Mouse (Mus musculus) layer of hippocampus, adult 18-20 months (tissue): ENCODE measurements around the gene Capn1. TPM values are rescaled to one million over a fixed set of nuclear protein-coding genes. Genes with fewer than 3 reads are reported as not detected.

Experiments used
- DNase-seq, 2 experiments: peaks; one replicate each; pipeline ENCODE4 v3.0.0; 2022; ENCODE audit warnings: low spot score in 2 of 2
- total RNA-seq, 2 experiments: library from RNA; stranded (reverse); gene quantifications; 2 replicates each; pipeline ENCODE4 v1.2.3; 2021

Gene Capn1
- total RNA-seq, 2 experiments from 2014 or later: 23.2 to 24.8 TPM

DNA sequence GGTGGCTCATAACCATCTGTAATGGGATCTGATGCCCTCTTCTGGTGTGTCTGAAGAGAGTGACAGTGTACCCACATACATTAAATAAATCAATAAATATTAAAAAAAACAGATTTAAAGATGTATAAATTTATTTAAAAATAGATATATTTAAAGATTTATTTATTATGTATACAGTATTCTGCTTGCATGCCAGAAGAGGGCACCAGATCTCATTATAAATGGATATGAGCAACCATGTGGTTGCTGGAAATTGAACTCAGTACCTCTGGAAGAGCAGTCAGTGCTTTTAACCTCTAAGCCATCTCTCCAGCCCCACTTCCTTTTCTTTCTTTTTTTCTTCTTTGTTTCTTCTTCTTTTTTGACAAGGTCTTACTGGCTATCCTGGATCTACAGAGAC, 24.3 kb upstream of the Capn1 start:
- DNase-seq: no peak

DNA sequence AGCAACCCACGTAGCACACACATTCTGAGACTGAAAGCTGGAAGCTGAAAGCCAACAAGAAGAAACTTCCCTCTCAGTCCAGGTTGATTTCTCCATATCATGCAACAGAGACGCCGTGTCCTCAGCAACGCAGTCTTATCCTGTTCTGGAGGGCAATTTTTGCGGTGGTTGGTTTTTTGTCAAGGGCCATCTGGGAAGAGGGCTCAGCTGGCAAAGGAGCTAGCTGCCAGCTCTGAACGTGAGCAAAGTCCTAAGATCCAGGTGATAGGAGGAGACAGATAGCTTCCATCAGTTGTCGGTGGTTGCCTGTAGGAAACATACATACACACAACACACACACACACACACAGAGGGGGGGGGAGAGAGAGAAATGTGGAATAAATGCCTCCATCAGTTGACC, 22.6 kb upstream of the Capn1 start:
- no peak for DNase-seq

DNA sequence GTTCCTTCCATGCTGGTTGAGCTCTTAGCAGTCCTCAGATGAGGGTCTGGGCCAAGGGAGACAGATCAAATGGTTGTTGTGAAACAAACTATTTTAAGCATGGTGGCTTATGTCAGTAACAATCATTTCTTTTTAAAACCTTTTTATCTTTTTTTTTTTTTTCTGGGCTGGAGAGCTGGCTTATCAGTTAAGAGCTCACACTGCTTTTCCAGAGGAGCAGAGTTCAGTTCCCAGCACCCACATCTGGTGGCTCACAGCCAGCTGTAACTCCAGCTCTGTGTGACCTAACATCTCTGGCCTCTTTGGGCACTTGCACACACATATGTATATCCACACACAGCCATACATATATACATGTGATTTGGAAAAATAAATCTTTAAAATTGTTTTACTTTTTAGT, 22.0 kb upstream of the Capn1 start:
- DNase-seq: no peak

DNA sequence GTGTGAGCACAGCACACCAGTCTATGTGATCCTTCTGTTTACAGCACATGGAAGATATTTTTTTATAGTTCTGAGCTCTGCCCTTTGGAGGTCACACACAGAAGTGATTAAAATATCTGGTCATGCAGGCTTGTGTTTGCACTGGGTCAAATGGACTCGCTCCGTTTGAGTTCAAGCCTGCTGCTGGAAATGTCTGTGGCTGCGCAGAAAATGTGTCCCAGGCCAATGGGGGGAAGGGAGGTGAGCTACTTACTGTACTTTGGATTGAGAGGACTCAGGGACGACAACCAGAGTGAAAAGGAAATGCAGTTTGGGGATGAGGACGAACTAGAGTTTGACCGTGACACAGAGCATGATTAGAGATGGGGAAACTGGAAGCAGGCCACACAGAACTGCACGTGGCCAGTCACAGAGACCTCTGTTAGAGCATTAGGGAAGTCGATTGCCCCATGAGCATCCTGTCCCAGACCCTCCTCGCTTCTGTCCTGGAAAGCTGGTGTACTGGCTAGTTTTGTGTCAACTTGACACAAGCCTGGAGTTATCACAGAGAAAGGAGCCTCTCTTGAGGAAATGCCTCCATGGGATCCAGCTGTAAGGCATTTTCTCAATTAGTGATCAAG, 20.4 kb upstream of the Capn1 start:
- DNase-seq: no peak

DNA sequence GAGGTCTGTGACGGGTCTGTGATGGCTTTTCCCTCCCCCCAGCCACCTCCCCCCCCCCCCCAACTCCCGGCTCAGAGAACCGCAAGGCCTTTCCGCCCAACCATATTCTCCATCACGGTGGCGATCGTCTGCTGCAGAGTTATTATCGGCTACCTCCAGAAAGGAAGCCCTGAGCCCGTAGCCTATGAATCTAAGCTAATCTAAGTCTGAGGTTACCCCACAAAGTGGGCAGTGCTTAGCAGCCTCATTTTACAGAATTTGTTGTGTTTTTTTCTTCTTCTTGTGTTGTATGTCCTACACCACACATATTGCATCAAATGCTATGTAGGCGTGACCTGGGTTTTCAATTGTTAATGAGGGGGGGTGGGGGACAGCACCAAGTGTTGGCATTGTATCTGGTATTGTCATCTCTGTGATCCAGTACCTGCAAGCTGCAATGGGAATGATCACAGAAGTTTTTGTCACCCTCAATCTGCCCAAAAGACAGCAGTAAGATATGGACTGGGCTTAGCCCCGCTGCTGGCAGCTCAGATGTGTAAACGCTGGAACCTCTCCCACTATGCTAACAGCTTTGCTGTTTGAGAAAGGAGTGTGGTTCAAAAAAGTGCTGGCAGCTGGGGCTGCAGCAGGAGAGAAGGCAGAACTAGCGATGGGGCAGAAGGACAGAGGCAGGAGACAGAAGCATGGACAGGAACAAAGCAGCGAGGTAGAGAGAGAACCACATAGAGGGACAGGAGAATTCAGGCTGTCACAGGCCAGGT, 15.0 kb upstream of the Capn1 start:
- DNase-seq: no peak

DNA sequence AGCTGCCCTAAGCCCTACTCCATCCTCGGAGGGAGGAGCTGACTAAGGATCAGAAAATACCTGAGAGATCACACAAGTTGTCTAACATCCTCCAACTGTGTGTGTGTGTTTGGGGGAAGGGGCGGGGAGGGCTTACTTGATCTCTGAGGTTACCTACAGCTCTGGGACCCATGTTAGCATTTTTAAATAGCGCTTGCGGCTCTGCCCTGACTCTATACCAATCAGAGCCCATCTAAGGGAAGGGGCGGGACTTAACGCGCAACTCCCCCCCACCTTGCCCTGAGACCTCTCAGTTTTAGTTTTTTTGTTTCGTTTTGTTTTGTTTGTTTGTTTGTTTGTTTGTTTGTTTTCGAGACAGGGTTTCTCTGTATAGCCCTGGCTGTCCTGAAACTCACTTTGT, 13.7 kb upstream of the Capn1 start:
- DNase-seq: no peak

DNA sequence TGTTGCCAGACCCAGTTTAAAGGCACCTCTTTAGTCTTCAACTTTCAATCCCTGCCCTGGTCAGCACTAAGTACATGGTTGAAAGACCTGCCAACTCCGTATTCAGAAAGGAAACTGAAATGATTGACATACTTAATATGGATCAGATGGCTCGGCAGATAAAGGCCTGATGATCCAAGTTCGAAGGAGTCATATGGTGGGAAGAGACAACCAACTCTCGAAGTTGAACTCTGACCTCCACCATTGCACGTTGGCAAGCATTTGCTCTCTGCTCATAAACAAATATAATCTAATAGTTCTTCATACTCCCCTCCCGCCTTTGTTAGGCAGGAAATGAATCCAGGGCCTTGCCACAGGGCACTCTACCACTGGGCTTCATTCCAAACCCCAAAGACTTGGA, 13.3 kb upstream of the Capn1 start:
- no peak for DNase-seq

DNA sequence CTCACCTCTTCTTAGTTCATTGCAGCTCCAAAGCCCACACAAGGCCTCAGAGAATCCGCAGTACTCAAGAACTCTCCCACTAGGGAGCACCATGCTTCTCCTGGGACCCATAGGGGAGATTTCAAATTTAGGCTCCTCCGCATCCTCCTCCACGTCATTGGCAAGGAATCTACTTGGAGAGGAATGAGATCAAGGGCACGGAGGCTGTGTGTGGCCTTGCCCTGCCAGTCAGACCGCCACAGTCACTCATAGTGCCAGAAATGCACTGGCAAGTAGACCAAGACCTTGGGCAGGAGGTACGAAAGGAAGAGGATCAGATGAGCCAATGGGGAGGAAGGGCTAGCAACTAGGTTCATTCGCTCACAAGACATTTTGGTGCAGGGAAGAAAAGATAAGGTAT, 8.2 kb upstream of the Capn1 start:
- no peak for DNase-seq

DNA sequence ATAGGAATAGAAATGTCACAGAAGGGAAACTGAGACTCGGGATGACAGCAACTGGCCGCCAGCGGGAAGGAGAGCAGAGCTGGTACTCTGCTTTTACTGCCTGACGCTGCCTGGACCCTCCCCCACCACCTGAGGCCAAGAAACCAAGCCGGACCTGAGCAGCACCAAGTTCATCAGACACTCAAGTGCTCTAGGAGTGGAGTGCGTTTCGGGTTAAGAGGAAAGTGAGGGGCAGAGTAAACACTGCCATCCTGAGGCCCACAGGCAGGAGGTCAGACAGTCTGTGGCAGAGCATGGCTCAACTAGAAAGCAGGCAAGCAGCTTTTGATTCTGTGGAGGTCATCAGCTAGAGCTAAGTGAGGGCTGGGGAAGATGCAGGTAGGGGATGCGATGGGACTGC, 7.4 kb upstream of the Capn1 start:
- DNase-seq: no peak

DNA sequence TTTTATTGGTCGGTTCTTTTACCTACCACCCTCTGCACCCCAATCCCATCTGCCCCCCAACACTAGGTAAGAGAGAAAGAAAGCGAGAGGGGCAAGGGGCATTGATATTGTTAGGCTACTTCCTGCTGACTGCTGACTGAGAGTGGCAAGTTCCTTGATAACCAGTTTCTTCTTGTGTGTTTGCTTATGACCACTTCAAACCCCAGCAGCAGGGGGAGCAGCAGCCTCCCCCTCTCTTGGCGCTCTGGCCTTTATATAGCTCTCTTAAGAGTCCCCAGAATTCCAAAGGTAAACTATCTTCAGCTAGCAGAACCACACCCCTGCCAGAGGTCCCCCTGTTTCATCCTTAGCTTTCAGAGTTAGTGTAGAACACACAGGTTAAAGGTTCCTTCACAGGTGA, 4.6 kb upstream of the Capn1 start:
- DNase-seq: no peak

DNA sequence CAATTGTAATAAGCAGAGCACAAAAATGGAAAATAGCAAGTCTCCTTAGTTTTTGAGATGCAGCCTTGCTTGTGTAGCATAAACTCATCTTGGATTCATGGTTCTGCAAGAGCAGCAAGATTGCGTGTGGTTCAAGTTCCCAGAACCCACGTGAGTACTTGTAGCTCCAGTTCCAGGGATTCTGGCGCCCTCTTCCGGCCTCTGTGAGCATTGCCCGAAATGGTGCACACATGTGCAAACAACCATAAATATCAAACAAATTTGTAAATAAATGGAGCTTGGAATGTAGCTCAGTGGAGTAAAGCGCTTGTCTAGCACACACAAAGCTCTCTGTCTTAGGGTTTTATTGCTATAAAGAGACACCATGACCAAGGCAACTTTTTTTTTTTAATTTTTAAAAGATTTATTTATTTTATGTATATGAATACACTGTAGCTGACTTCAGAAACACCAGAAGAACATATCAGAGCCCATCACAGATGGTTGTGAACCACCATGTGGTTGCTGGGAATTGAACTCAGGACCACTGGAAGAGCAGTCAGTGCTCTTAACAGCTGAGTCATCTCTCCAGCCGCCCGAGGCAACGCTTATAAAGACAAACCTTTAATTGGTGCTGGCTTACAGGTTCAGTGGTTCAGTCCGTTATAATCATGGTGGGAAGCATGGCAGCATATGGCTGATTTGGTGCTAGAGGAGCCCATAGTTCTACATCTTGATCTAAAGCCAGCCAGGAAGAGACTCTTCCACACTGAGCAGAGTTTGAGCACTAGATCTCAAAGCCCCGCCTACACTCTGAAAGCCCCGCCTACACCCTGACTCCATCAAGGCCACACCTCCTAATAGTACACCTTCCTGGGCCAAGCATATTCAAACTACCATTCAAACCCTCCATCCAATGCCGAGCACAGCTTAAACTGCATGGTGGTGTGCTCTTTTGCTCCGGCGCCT, 2.7 kb upstream of the Capn1 start:
- DNase-seq: peak; percentile 66 to 92

DNA sequence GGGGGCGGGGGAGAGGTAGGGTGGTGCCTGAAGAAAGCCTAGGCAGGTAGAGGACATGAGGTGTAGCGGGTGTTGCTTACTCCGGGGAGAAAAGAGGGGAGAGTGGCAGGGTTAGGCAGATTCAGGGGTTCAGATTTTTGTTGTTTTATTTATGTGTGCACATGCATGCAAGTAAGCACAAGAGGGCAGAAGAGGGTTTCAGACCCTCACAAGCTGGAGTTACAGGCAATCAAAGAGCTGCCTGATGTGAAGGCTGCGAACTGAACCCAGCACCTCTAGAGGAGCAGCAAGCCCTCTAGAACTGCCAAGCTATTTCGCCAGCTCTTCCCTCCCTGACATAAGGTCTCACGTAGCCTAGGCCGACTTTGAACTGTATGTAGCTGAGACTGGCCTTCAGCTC, 835 bp upstream of the Capn1 start:
- peak in 1 of 2 experiments; percentile 29 for DNase-seq

DNA sequence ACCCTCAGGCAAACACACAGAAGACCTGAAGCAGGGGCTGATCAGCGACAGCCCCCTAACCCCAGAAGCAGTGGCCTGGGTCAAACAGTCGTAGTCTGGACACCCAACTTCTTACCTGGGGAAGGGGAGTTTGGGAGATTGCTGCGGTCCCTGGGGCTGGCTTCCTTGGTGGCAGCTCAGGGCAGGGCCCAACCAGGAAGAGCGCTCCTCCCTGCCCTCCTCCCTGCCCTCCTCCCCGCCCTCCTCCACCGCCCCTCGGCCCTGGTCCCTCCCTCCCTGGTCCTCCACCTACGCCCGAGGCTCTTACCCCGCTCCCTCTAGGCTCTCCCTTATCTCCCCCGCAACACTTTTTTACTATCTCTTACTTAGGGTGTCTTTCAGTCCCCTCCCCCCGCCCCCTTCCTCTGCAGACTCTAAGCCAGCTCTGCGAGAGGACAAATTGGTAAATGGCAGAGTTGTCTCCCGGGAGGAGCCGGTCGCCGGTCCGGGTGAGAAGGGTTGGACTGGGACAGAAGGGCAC, 646 bp downstream of the Capn1 start:
- DNase-seq: no peak

DNA sequence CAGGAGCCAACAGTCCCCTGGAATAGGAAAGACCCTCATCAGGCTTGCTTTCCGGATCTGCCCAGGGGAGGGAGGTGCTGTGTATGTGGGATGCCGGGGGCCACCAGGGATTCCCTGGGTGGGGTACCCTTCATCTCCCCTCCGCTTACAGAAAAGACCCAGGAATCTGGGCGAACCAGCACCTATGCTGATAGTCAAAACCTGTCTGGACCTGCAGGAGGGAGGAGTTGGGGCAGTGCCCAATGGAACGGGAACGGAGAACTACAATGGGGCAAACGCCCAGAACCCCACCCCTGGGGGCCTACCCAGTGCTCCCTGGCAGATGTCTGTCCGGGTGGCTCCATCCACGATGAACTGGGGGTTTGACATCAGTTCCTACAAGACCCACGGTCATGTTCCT, 2.0 kb downstream of the Capn1 start:
- no peak for DNase-seq

DNA sequence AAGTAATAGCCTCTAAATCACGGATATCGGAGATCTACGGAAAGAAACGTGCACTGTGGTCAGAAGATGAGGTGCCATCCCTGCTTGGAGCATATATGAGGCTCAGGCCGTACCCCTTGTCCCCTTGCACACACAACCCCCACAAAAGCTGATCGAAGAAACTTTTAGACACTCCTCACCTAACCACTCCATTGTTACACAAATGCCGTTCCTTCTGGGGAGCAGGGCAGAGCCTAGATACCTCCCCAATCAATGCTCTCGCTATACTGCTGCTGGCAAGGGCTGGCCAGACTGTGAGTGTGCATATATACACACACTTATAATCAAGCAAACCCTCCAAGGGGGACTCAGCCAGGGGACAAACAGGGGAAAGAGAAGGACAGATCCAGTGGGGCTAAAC, 6.6 kb downstream of the Capn1 start:
- no peak for DNase-seq

DNA sequence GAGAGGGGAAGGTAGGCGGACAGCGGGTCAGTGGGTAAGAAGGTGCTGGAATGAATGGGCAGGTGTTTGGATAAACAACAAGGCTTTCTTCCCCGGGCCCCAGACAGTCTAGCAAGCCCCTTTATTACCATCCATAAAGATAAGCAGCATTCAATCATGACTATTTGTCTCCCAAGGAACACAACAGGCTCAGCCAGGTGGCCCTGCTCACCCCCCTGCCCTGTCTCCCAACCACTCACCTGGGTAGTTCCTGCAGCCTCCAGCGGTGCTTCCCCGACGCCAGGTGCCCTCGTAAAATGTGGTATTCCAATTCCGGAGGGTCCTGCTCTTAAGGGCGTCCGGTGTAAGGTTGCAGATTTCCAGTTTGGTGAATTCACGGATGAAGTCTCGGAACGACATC, 8.7 kb downstream of the Capn1 start:
- no peak for DNase-seq

DNA sequence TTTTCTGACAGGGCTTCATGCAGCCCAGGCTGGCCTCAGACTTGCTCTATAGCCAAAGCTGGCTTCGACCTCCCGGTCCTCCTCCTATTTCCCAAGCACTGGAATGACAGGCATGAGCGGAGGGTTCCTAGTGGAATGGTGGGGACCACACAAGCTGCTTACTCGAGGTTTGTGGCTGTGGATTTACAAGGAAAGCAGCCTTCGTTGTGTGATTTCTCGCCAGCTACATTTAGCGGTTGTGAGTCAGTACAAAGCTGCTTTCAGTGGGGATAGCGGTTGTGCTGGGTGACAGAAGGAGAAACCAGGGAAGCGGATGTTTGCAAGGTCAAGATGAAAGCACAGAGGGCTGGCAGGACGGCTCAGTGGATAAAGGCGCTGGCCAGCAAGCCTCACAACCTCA, 10.2 kb downstream of the Capn1 start:
- DNase-seq: no peak

DNA sequence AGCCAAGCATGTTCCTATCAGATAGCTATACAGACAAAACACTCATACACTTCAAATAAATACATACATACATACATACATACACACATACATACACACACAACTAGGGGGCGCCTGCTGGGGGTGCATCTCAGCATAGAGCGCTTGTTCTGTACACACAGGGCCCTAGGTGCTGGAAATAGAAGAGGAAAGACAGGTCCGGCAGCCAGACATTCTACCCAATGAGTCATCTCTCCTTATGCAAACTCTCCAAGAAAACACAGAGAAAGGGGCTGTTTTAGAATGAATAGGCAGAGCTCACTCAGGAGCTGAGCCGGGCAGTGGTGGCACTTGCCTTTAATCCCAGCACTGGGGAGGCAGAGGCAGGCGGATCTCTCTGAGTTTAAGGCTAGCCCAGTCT, 15.7 kb downstream of the Capn1 start:
- DNase-seq: no peak

DNA sequence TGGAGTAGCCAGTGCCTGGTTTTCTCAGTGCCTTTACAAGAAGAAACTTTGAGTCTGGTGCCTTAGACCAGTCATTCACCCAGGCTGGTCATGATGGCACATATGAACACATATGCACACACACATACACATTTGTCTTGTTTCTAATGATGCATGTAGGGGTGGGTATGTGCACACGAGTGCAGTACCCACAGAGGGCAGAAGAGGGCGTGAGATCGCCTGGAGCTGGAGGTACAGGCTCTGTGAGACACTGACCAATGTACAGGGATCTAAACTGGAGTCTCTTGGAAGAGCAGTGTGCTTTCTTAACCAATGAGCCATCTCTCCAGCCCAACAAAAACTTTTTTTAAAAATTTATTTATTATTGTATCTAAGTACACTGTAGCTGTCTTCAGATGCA, 17.5 kb downstream of the Capn1 start:
- DNase-seq: no peak

DNA sequence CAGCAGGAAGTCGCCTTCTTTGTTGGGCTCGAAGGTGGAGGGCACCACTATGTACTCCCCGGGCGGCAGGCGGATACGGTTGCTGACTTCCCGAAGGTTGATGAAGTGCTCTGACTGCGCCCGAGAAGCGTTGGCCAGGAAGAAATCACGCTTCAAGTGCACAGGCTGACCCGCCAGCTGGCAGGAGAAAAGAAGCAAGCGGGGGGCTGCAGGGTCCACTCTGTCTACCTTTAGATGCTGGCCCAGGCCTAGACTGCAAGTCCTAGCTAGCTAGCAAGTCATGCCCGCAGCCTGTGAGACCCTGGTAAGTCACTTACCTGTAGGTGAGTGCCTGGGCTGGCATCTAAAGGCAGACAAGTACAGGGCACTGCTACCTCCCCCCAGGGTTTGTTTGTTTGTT, 21.0 kb downstream of the Capn1 start:
- DNase-seq: no peak

DNA sequence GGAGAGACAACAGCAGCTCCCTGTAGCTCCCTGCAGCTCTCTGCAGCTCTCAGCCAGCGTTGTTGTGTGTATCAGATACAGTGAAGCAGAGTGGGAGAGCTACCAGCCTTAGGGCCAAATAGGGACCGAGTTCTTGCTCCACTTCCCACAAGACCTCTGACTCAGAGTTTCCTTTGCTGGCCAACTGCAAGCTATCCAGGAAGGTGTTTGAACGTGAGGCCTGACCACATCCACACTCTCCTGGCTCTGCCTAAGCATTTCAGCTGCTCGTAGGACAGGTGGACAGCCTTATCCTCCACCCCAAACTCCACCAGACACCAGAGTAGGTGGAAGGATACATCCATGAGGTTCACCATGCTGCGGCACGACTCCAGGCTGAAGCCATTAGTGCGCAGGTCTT, 23.7 kb downstream of the Capn1 start:
- DNase-seq: no peak

DNA sequence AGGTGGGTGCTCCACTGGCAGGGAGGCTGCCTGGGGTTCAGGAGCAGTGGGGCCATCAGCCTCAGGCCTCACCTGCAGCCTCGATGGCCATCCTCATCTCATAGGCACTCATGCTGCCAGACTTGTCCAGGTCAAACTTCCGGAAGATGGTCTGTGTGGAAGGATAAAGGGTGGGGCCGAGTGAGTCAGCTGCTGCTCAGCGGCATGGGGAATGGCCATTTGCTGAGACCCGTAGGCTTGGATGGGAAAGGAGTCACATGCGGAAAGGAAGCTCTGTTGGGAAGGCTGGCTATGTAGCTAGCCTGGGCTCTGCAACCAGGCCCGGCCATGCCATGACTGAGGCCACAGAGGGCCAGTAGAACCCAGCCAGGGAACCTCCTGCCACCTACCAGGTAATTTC, 24.2 kb downstream of the Capn1 start:
- DNase-seq: no peak
